Mouse (Mus musculus): ENCODE results near the gene 9930021J03Rik.

GRCm38 (mm10) chr19:29753939-29754338, 51.9 kb downstream of the 9930021J03Rik start:
- TF ChIP-seq CTCF (conservative IDR thresholded peaks at IDR 0.05; ENCODE audit: low read length), result no peak
- no peak for TF ChIP-seq NANOG (IDR thresholded peaks at IDR 0.05; ENCODE audit: borderline replicate concordance, low read length)
